Mouse (Mus musculus): ENCODE data around the gene Rap2a.
A peak's percentile ranks its signal among the peaks of the same experiment; 100 is the strongest.

The Rap2a gene

DNA sequence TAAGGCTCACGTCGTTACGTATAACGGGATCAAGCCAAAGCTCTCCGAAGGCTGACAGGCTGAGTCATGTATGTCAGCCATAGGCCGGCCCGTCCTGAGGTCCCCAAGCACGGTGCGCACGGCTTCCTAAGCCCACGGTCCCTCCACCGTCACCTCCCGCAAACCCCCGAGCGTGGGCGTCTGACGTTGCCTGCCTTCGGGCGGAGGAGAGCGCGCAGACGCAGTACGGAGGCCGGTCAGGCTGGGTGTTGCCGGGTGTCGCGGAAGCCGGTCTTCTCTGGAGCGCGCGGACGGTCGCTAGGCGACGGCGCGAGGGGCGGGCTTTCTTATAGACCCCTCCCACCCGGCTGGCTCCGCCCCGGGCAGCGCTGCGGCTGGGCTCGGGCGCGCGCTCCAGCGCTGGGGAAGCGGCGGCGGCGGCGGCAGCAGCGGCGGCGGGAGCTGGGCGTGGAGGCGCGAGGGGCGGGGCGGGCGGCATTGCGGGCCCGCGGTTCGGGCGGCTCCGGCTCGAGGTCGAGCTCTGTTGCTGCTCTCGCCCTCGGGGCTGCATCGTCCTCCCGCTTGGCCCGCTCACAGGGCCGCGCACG is at the start of gene Rap2a:
Gene Rap2a (plus strand): TSS at position 463 of the 587 bp plus-strand sequence.
- peak; percentile 98 for DNase-seq

DNA sequence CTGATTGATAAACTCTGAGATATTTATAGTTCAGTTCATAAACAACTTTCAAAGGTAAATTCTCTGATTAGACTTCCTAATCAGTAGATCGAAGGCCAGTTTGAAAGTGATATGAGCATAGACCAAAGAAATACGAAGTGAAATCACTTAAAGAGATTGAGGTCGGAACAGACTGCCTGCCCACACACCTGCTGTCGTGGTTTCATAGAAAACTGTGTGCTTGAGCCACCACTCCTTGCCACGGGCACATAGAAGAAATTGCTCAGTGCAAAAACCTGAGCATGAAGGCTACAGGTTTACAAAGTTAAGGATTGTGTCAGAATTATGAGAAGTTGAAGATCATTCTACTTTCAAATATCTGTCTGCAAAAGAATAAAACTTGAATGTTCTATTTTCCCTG is 49.7 kb upstream of the Rap2a start:
- no peak for DNase-seq

DNA sequence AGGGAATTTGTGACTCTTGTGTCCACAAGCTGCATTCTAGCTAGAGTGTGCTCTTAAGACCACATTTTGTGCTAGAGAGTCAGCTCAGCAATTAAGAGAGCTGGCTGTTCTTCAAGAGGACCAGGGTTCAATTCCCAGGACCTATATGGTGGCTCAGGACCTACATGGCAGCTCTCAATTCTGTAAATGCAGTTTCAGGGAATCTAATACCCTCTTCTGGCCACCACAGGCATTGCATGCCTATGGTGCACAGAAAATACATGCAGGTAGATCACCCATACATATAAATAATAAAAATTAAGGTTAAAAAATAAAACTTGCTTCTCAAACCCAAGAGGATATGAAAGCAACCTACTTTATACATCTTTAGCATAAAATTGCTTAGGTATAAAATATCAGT is 45.5 kb upstream of the Rap2a start:
- DNase-seq, result no peak

DNA sequence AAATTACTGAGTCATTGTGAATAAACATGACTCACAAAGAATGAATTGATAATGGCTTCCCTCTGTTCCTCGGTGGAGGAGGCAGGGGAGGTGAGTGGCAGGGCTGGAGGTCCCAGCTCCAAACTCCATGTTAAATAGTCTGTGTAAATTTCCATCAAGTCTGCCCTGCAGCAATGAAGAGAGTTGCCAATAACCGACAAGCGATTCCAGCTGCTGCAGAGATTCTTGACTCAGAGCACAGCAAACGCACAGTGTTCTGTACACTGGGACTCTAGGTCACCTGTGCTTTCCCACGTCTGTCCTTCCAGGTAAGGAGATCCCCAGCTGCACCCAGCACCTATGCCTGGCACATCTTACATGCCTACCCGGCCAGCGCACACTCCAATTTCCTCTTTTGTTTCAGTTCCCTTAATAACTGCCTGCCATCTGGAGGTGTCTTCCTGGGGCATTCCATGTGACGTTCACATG is 44.3 kb upstream of the Rap2a start:
- DNase-seq, result no peak

DNA sequence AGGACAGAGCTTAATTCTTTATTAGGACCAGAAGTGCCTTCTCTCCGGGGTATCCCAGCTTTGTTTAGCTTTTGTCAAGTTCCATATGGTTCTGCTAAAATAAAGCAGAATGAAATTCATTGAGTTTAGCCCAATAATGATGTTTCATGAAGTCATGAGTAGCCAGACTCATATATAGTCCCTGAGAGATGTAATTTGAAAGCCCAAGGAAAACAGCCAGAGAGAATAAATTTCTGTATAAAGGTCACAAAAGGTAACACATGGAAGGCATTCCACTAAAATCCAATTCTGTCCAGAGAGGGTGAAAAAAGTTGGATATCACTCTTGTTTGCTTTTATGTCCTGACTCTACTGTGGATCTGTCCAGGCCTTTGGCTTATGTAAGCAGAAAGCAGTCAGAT is 43.4 kb upstream of the Rap2a start:
- no peak for DNase-seq

DNA sequence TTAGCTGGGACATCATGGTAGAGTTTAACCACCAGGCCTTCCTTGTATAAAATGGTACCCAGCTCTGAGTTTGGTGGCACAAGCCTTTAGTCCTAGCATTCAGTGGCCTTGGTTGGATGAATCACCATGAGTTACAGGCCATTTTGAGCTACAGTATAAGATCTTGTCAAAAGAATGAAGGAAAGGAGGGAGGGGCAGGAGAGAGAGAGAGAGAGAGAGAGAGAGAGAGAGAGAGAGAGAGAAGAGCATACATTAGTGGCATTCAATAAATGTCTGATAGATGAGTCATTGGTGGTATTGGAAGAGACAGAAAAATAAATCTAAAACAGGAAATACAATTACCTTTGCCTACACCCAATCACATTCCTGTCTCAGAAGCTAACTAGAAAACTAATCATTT is 37.5 kb upstream of the Rap2a start:
- no peak for DNase-seq

DNA sequence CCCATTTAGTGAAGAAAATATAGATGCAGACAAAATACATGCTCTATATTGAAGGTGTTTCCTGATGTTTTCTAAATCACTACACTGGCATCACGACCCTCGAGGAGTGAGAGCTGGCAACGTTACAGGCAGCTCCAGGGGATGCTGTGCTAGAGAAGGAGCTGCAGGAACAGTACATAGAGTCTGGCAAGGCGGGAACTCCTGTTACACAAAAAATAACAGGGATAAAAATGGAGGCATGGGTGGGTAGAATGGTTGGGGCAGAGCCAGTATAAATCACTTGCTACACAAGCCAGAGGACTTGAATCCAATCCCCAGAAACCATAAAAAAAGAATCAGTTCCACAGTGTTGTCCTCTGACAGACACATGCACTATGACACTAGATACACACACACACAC is 37.0 kb upstream of the Rap2a start:
- DNase-seq, result no peak

DNA sequence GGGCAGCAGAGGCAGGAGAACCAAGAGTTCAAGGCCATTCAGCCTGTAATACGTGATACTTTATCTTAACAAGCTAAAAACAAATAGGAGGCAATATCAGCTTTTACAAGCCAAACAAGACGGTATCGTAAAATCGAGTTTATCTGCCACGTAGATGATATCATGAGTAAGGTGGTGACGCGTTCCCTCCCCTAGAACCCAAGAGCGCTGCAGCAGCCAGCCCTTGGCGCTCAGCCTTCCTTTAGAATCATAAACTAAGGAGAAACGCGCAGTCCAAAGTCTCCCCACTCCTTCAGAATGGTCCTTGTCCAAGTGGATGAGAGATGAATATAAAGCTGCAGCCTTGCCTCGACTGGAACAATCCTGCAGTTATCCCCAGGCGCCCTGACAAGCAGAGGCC is 36.4 kb upstream of the Rap2a start:
- DNase-seq, result no peak

DNA sequence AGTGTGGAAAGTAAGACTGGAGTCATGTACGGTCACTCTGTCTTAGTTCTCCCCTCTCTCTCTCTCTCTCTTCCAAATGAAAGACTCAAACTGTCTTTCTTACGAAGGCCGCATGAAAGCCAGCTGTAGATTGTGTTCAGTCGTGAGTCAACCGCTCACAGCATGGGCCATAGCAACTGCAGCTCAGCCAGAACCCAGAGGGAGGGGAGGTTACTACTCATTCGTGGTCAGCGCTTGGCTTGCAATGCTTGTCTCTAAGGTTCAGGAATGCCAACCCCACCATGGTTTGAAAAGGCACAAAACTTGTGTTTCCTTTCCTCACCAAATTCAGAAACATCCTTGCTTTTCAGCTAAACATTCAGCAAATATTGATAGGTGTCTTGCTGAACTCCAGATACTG is 24.0 kb upstream of the Rap2a start:
- DNase-seq, result no peak

DNA sequence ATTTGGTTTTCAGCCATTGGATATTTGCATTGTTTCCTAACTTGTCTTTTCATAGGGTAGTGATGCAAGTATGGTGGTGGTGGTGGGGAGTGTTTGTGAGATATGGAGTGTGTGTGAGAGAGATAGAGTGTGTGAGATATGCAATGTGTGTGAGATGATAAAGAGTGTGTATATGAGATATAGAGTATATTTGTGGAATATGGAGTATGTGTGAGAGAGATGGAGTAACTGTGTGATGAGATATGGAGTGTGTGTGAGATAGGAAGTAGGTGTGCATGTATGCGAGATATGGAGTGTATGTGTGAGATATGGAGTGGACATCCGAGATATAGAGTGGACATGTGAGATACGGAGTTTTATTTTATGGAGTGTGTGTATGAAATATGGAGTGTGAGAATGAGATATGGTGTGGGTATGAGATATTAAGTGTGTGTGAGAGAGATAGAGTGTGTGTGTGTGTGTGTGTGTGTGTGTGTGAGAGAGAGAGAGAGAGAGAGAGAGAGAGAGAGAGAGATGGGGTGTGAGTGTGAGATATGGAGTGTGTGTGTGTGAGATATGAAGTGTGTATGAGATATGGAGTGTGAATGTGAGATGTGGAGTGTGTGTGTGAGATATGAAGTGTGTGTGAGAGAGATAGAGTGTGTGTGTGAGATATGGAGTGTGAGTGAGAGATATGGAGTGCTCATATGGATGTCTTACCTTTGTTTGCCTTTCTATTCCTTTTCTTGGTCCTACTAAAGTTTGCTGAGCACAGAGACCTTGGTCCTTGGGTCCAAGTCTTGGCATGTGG is 14.1 kb upstream of the Rap2a start:
- no peak for DNase-seq

DNA sequence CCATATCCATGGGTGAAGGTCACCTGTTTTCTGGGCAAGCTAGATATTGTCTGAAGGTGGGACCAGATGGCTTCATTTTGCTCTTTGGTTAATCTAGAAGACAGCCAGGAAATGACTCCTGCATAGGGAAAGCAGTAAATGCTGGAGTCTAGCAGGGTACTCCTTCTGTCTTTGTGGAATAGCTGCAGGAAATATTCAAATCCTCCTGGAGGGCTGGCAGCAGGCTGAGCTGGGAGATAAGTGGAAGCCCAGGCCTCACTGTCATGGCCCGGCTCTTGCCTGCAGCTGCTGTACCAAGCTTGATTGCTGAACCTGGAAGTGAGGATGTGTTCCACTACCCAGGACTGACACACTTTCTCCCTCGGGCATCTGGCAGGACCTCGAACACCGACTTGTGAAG is 11.4 kb upstream of the Rap2a start:
- DNase-seq, result no peak

DNA sequence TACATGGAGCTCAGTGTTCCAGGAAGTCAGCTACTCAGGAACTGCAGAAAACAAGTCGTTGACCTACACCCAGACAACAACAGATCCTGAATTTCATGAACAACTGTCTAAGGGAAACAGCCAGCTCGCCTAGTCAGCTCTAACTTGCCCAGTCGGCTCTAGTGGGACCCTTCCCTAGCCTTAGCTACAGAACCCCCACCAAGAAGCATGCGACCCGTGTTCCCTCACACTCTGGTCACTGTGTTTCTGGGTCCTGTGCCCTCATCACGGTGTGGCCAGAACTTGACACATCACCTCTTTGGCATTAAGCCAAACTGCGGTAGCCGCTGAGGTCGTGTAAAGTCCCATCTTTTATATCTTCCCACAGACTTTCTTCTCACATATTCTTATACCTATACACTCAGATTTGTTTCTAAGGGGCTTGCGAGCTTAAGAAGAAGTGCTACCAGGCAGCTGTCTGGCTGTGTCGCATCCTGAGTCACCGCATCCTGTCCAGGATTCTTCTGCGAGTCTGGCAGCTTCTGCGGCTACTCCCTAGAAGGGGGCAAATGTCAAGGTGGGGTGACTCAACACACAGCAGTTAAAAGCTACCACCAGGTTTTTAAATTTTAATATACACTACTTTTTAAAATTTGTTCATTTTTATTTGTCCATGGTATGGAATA is 9.0 kb upstream of the Rap2a start:
- no peak for DNase-seq

DNA sequence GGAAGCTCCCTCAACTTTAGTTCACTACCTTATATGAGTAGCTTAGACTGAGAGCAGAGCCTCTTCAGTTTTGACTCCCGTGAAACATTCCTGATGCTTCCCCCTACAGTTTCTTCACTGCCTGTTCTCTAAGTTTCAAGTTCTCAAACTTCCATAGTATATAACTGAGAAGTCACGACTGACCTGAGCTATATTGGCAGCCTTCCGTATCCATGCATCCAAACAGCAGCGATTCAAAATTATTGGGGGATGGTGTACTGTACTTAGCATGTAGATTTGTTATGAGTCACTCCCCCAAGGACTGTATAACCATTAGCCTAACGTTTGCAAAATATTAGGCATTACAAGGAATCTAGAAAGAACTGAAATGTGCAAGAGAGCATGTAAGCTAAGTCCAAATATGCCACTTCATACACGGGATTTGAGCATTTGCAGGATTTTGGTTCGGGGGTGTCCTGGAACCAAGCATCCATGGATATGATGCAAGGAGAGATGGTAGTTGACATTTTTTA is 2.0 kb upstream of the Rap2a start:
- no peak for DNase-seq

DNA sequence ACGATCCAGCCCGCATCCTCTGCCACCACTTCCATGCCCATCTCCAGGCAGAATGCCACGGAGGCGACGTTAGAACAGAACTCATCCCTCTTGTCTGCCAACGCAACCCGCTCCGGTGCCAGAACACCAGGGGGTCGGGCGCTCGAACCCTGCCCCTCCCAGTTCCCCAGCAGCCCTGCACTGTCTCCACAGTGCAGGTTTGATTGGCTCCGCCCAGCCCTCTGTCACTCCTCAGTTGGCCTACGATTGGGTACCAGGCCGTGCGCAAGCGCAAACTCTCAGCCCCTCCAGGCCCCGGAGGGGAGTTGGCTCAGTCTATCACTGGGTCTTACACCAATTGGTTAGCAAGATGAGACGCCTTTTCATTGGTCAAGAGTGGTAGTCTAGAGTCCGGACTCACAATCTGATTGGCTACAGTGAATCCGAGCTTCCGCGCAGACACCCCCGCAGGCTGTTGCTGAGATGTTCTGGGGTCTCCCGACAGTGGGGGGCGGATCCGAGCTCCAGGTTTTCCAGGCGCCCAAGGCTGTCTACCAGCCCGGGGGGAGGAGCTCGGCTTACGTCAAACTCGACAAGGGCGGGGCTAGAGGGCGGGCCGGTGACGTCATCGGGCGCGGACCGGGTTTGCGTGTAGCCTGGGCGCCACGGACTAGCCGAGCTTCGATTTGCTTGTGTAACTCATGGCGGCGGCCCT is 809 bp upstream of the Rap2a start:
- peak; percentile 97 for DNase-seq

DNA sequence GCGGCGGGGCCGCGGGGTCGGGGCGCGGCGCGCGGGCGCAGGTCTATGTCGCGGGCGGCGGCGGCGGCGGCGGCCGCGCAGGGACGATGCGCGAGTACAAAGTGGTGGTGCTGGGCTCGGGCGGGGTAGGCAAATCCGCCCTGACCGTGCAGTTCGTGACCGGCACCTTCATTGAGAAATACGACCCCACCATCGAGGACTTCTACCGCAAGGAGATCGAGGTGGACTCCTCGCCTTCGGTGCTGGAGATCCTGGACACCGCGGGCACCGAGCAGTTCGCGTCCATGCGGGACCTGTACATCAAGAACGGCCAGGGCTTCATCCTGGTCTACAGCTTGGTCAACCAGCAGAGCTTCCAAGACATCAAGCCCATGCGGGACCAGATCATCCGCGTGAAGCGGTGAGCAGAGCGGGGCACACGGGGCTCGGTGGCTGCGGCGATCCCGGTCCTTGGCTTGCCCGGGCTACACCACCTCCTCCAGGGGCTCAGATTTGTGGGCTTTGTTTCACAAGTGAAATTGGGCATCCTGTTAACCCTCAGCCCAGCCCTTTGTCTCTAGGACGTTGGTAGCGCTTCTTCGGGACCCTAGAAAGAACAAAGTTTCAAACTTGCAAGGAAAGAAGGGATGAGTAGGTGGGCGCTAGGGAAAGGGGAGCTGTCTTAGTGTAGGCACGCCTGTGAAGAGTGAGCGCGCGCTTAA is 547 bp downstream of the Rap2a start:
- peak; percentile 49 for DNase-seq

DNA sequence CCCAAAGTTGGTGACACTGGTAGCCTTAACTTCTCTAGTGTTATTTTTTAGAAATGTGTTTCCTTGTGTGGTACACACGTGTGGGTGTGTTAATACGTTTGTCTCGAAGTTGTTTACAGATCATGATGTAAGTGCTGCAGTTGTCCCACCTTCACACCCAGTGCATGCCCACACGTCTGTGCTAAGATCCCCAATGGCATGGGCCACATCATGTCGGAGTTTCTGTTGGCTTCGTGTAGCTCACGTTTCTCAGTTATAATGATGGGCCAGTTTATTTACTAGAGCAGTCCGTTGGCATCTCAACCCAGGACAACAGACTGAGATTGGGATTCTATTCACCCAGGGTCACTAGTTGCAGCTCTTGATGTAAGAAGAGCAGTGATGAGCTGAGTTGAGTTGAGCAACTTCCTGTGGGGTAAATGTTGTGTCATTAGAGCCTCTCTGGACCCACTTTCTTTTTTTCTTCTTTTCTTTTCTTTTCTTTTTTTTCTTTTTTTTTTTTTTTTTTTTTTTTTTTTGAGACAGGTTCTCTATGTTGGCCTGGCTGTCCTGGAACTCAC is 2.2 kb downstream of the Rap2a start:
- no peak for DNase-seq

DNA sequence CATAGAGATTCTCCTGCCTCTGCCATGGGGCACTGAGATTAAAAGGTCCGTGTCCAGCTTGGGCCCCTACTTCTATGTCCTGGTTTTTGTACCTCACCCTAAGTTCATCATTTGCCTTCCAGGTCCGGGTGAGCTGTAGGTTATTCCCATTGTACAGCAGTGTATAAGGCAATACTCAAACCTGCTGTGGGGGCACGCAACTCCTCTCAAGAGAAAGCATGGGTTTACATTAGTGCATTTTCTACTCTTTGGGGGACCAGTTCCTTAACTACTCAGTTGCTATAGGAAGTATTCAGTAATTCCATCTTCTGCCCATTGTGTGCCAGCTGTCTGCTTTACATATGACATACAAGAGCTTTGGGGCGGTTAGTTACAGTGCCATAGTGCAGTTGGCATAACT is 2.7 kb downstream of the Rap2a start:
- DNase-seq, result no peak

DNA sequence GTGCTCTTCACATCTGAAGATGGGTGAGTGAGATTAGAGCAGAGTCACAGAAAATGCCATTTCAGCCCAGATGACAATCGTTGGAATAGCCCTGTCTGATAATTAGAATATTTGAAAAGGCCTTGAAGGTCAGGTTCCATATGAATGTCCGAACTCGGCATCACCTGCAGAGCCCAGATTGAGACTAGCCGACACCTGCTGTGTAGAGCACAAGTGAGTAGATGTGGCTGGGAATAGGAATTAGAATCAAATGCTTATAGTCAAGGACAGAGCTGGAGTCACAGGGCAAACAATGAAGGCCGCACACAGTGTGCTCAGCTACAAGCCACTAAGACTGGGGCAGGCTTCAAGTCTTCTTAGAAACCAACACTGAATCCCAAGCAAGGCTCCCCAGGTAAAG is 6.3 kb downstream of the Rap2a start:
- DNase-seq, result no peak

DNA sequence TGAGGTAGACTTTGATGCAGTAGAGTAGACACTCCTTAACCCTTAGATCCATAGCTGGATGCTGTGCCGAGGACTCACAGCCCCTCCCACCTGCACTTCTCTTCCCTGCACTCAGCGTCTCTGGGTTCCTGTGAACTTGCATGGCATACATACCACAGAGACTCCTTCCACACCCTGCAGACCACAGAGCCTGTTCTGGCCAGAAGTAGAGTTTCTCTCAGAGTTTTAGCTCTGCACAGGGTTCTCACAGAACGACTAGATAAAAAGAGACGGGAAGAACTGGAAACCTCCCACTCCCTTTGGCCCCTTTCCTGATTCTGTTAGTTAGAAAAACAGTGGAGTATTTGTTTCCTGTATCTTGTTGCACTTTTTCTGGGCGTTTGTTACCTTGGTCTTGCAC is 18.0 kb downstream of the Rap2a start:
- DNase-seq, result no peak

DNA sequence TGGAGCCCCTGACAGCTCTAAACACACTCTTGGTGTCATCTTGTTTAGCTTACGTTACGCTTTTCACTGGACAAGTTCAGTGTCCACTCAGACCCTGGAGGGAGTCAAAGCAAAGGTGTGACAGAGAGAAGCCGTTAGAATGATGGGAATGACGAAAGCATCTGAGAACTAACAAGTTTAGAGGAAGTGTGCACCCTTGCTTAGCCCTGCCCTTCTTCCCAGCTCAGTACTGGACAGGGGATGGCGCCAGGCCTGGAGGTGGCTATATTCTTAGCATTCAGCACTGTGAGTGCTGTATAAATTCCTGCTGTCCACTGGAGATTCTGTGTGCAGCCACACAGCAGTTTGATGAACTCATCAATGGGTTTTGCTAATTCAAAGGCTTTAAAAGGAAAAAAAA is 18.6 kb downstream of the Rap2a start:
- DNase-seq, result no peak

DNA sequence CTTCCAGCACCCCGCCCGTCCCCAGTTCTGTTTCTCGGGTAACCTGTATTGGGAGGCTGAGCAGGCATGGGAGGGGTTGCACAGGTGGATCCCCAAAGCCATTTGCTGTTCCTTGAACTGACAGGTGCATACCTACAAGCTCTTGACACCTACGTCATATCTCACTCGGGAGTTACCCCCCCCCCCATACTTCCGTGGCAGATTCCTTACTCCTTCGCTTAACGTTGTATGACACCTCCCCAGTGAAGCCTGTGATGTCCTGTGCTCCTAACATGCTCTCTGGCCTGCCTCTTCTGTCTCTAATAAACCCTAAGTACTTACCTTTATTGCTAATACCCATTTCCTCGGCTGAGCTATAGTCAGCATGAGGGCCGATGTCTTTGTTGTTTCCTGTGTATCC is 20.9 kb downstream of the Rap2a start:
- no peak for DNase-seq

DNA sequence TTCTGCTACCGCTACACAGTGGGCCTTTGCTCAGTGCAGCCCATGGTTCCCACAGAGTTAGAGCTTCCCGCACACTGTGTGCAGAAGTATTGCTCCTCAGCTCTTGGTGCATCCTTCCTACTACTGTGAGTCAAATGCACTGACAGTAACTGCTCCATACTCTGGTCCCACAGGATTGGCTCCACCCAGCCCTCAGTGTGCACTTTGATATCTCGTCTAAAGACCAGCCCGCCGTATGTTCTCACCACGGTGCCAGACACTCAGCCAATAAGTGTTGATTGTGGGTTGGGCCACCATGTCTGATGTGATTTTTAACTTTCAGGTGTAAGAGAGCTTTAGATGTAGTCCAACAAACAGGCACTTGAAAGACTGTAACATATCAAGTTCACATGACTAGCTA is 21.4 kb downstream of the Rap2a start:
- DNase-seq, result no peak

All from right cerebral cortex, postnatal 25 days (tissue).